Mouse (Mus musculus): ENCODE results near the gene Meis1. TPM values are rescaled to one million over a fixed set of nuclear protein-coding genes. Genes with fewer than 3 reads are reported as not detected.

Gene Meis1
- polyA plus RNA-seq (2015; fragmentation: Nextera tagmentation; extraction: Ambion mirVana): 156 and 166 TPM in 2 replicates

- peak within 1 kb of the TSS; percentile 97 for H3K9ac ChIP-seq (replicated peaks)
- under 1% methylated on average over 29 of the region's 29 CpGs for WGBS
- H3K27ac ChIP-seq (replicated peaks): peak within 1 kb of the TSS; percentile 100
- no peaks in the 10 kb centered on the region for H3K27me3 ChIP-seq (replicated peaks)
- H3K9me3 ChIP-seq (replicated peaks): no peaks in the 10 kb centered on the region
- H3K4me1 ChIP-seq: peaks cover 20% of the 10 kb centered on the region
- peak; percentile 89 for ATAC-seq (ENCODE audit: low FRiP score)
- no peaks in the 10 kb centered on the region for H3K36me3 ChIP-seq
- H3K4me2 ChIP-seq: peak within 1 kb of the TSS; percentile 87
- H3K4me3 ChIP-seq (replicated peaks): peak within 1 kb of the TSS; percentile 73
Measured at GRCm38 (mm10) chr11:19018489-19019203, at the start of gene Meis1. Gene Meis1, minus strand, starts transcription at chr11:19018985.

- no peak for ATAC-seq (ENCODE audit: low FRiP score)
- H3K9ac ChIP-seq (replicated peaks): no peak overlapping the region
- no peak overlapping the region for H3K27ac ChIP-seq (replicated peaks)
Measured at GRCm38 (mm10) chr11:19067334-19067733, 48.5 kb upstream of the Meis1 start.

GRCm38 (mm10) chr11:19049276-19049675, 30.5 kb upstream of the Meis1 start:
- no peak overlapping the region for H3K4me2 ChIP-seq
- no peak overlapping the region for H3K9ac ChIP-seq (replicated peaks)
- H3K9me3 ChIP-seq (replicated peaks): no peaks in the 10 kb centered on the region
- ATAC-seq (ENCODE audit: low FRiP score): no peak
- peaks cover 7% of the 10 kb centered on the region for H3K4me1 ChIP-seq
- 80% methylated on average over 7 of the region's 7 CpGs for WGBS
- H3K27ac ChIP-seq (replicated peaks): no peak overlapping the region
- H3K4me3 ChIP-seq (replicated peaks): no peak overlapping the region
- H3K36me3 ChIP-seq: no peaks in the 10 kb centered on the region
- no peaks in the 10 kb centered on the region for H3K27me3 ChIP-seq (replicated peaks)

More at GRCm38 (mm10) chr11:19067334-19067733, 48.5 kb upstream of the Meis1 start:
- Histone ChIP-seq H3K27me3 (replicated peaks) (no peaks in the 10 kb centered on the region), H3K4me3 (replicated peaks) (no peak overlapping the region), H3K36me3 (no peaks in the 10 kb centered on the region), H3K9me3 (replicated peaks) (no peaks in the 10 kb centered on the region), H3K4me1 (no peaks in the 10 kb centered on the region), H3K4me2 (no peak overlapping the region)
- 85% methylated on average over 5 of the region's 5 CpGs for WGBS

DNA sequence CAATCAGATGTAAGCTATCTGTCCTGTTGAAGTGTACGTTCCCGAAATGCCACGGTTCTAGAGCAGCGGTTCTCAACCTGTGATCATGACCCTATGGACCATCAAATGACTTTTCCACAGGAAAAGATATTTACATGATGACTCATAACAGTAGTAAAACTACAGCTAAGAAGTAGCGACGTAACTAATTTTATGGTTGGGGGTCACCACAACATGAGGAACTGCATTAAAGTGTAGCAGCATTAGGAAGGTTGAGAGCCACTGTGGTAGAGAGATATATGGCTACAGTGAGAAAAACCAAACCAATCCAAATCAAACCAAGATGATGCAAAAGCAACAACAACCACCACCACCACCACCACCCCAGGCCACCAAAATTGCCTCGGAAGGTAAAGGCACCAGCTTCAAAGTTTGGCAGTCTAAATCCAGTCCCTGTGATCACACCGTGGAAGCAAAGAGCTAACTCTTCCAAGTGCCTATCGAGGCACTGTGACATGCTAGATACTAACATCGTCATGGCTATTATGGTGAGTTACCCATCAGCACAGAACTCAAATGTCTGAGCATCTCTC, 17.9 kb upstream of the Meis1 start:
- no peaks in the 10 kb centered on the region for H3K4me1 ChIP-seq
- no peak overlapping the region for H3K27ac ChIP-seq (replicated peaks)
- no peaks in the 10 kb centered on the region for H3K36me3 ChIP-seq
- H3K4me2 ChIP-seq: no peak overlapping the region
- no peak overlapping the region for H3K9ac ChIP-seq (replicated peaks)
- no peaks in the 10 kb centered on the region for H3K9me3 ChIP-seq (replicated peaks)
- H3K4me3 ChIP-seq (replicated peaks): no peak overlapping the region
- H3K27me3 ChIP-seq (replicated peaks): no peaks in the 10 kb centered on the region
- WGBS: 94% methylated on average over 10 of the region's 10 CpGs
- no peak for ATAC-seq (ENCODE audit: low FRiP score)

DNA sequence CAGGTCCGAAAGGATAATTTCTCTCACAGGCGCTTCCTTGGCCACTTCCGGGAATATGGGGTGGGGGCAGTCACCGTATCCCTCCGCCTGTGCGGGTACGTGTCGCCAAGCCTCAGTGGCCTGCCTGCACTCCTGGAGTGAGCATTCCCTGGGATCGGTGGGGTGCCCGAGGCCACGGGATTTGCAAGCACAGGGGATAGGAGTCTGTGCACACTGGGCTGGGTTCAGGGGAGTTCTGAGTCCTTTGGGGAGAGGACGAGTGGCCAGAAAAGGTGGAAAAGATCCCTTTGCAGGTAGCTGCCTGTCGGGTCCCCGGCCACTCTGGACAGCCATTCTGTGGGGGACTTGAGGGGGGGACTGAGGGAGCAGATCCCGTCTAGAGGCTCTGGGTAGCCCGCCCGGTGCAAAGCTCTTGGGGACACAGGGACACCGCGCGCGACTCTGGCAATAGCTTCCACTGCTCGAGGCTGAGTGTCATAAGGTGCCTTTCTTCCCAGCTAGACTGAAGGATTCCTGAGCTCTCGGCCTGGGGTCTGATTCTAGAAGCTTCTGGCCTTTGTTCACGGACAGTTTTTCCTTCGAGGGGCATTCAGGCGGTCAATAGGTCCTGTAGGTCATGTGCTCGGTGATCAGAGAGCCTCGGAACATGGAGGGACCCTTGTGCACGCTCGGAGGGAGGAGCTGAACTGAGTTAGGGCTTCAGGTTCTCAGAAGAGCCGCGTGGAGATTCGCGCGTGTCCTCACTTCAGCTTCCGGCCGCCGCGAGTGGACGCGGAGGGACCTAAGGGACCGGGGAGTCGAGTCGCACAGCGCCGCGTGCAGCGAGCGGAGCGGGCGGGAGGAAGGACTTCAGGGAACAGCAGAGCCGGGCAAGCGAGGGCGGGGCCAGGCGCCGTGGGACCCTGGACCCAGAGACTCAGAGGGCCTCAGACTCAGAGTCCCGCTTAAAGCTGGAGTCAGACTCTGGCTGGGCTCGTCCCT, 8.1 kb upstream of the Meis1 start:
- Histone ChIP-seq H3K4me2 (peak overlapping the region; percentile 97), H3K36me3 (no peaks in the 10 kb centered on the region), H3K9ac (replicated peaks) (peak overlapping the region; percentile 70), H3K27ac (replicated peaks) (peak overlapping the region; percentile 81), H3K27me3 (replicated peaks) (no peaks in the 10 kb centered on the region), H3K9me3 (replicated peaks) (no peaks in the 10 kb centered on the region), H3K4me1 (peaks cover 26% of the 10 kb centered on the region), H3K4me3 (replicated peaks) (peak overlapping the region; percentile 55)
- WGBS: under 1% methylated on average over 58 of the region's 58 CpGs
- ATAC-seq (ENCODE audit: low FRiP score): peak; percentile 88

GRCm38 (mm10) chr11:19025976-19026520, 7.3 kb upstream of the Meis1 start:
- Histone ChIP-seq H3K27ac (replicated peaks) (peak overlapping the region; percentile 81), H3K4me1 (peaks cover 35% of the 10 kb centered on the region), H3K4me3 (replicated peaks) (peak overlapping the region; percentile 55), H3K4me2 (peak overlapping the region; percentile 97), H3K9ac (replicated peaks) (peak overlapping the region; percentile 70), H3K27me3 (replicated peaks) (no peaks in the 10 kb centered on the region), H3K9me3 (replicated peaks) (no peaks in the 10 kb centered on the region), H3K36me3 (no peaks in the 10 kb centered on the region)
- no peak for ATAC-seq (ENCODE audit: low FRiP score)
- WGBS: 4% methylated on average over 11 of the region's 11 CpGs

DNA sequence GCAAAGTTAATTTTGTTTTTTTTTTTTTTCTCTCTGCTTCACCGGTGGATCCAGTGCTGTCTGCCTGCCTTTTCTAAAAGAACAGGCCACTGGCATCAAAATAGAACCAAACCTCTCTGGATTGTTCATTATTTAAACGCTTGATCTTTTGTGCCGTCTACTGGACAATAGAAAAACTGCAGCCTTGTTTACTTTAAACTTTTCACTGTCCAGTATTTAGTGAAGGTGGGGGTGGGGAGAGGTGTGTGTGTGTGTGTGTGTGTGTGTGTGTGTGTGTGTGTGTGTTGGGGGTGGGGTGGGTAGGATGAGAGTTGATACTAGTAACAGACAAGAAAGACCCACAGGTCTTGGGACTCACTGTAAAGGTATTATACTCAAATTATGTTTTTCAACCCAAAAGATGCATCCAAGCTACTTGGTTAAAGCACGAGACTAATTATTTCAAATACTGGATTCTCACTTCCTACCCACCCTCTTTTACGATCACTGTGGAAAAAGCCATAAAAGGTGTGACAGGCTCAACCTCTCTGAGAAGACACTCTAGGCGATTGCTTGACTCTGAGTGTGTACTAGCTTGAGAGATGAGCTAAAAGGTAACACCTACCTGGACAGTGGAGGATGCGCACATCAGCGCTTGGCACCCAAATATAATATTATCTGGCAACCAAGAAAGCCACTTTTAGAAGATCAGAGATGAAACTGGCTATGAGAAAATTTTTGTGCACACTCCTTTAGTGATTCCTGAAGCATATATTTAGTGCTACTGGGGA, 5.9 kb upstream of the Meis1 start:
- no peaks in the 10 kb centered on the region for H3K27me3 ChIP-seq (replicated peaks)
- 35% methylated on average over 8 of the region's 8 CpGs for WGBS
- H3K9me3 ChIP-seq (replicated peaks): no peaks in the 10 kb centered on the region
- no peak overlapping the region for H3K4me2 ChIP-seq
- no peak overlapping the region for H3K9ac ChIP-seq (replicated peaks)
- H3K4me1 ChIP-seq: peaks cover 37% of the 10 kb centered on the region
- no peak overlapping the region for H3K4me3 ChIP-seq (replicated peaks)
- H3K27ac ChIP-seq (replicated peaks): no peak overlapping the region
- ATAC-seq (ENCODE audit: low FRiP score): no peak
- no peaks in the 10 kb centered on the region for H3K36me3 ChIP-seq

DNA sequence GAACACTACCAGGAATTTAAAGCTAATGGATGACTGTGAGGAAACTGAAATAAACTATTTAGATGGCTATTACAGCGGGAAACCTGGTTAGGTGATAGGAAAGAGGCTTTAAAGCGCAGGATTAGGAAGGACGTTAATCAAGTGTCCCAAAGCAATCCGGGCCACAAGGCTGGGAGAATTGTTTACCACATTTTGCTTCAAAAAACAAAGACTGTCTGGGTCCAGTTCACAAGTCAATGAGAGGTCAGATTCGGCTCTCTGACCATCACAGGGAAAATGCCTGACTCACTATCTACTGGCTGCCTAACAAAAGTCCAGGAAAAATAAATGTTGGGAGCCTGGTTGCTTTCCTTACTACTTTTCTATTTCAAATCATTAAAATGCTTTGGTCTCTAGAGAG, 4.6 kb upstream of the Meis1 start:
- Histone ChIP-seq H3K4me2 (no peak overlapping the region), H3K4me3 (replicated peaks) (no peak overlapping the region), H3K27me3 (replicated peaks) (no peaks in the 10 kb centered on the region), H3K36me3 (no peaks in the 10 kb centered on the region), H3K4me1 (peaks cover 37% of the 10 kb centered on the region), H3K9me3 (replicated peaks) (no peaks in the 10 kb centered on the region), H3K27ac (replicated peaks) (no peak overlapping the region), H3K9ac (replicated peaks) (no peak overlapping the region)
- WGBS: 20% methylated on average over 5 of the region's 5 CpGs
- no peak for ATAC-seq (ENCODE audit: low FRiP score)

GRCm38 (mm10) chr11:19022576-19022975, 3.8 kb upstream of the Meis1 start:
- Histone ChIP-seq H3K27ac (replicated peaks) (no peak overlapping the region), H3K36me3 (no peaks in the 10 kb centered on the region), H3K4me2 (no peak overlapping the region), H3K9me3 (replicated peaks) (no peaks in the 10 kb centered on the region), H3K9ac (replicated peaks) (no peak overlapping the region), H3K4me1 (peaks cover 35% of the 10 kb centered on the region), H3K27me3 (replicated peaks) (no peaks in the 10 kb centered on the region), H3K4me3 (replicated peaks) (no peak overlapping the region)
- WGBS: 14% methylated on average over 2 of the region's 2 CpGs
- ATAC-seq (ENCODE audit: low FRiP score): no peak

- peak; percentile 45 for ATAC-seq (ENCODE audit: low FRiP score)
- no peaks in the 10 kb centered on the region for H3K36me3 ChIP-seq
- H3K9ac ChIP-seq (replicated peaks): peak overlapping the region; percentile 54
- peak overlapping the region; percentile 87 for H3K4me2 ChIP-seq
- no peaks in the 10 kb centered on the region for H3K27me3 ChIP-seq (replicated peaks)
- H3K4me3 ChIP-seq (replicated peaks): peak overlapping the region; percentile 73
- H3K27ac ChIP-seq (replicated peaks): peak overlapping the region; percentile 100
- 3% methylated on average over 28 of the region's 28 CpGs for WGBS
- no peaks in the 10 kb centered on the region for H3K9me3 ChIP-seq (replicated peaks)
- peaks cover 23% of the 10 kb centered on the region for H3K4me1 ChIP-seq
Measured at GRCm38 (mm10) chr11:19020951-19021710, 2.3 kb upstream of the Meis1 start.

Data from neural tube, embryonic 15.5 days (tissue).